Comparison of ENCODE assay signal across 8 mouse cellular contexts in the genomic region with DNA sequence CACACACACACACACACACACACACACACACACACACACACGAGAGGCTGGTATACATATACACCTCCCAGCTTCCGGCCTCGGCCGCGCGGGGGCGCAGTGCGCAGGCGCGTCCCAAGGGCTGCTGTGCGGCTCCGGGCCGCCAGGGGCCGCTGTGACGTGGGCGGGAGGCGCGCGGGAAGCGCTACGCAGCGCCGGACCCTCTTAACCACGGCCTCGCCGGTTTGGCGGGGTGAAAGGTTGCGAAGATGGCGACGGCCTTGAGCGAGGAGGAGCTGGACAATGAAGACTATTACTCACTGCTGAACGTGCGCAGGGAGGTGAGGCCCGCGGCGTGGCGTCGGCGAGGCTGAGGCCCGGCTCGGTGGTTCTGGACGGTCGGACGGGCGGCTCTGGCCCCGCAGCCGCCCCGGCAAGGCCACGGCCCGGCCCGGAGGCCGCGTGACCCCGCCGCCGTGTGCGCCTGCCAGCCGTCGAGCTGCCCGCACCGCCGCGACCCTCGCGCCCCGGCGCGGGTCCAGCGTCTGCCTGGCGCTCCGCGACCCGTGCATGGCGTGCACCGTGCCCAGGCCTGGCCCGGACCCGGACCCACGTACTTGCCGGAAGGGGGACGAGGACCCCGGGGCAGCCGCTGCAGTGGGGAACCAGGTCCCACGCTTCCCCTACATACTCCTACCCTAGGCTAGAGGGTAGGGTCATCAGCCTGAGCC. TPM values are rescaled to one million over a fixed set of nuclear protein-coding genes. Genes with fewer than 3 reads are reported as not detected.
DNase-seq lines count a peak whose midpoint lies in the region; ATAC-seq lines count a peak whose summit lies in the region.

TSS of gene Dnajc11 (plus strand) at position 187 of the 710 bp plus-strand sequence.

- H3K4me2 ChIP-seq in hindbrain, embryonic 16.5 days (ENCODE audit: low read length) = peak within 1 kb of the TSS; percentile 99

- peak within 1 kb of the TSS; percentile 90 for H3K9ac ChIP-seq in hindbrain, embryonic 16.5 days (ENCODE audit: low read depth, low read length)

- peak; percentile 92 for ATAC-seq in hindbrain, embryonic 16.5 days

- H3K9me3 ChIP-seq in hindbrain, embryonic 16.5 days (ENCODE audit: control insufficient read depth, low read length) = no peaks in the 10 kb centered on the region

- peak within 1 kb of the TSS; percentile 59 for H3K27ac ChIP-seq in hindbrain, embryonic 16.5 days (ENCODE audit: low read depth, low read length)
- peak within 1 kb of the TSS; percentile 25 for H3K27ac ChIP-seq in macrophage

- H3K79me2 ChIP-seq in macrophage (ENCODE audit: inconsistent target) = peaks cover 48% of the 10 kb centered on the region

- no peaks in the 10 kb centered on the region for H3K27me3 ChIP-seq in hindbrain, embryonic 16.5 days (replicated peaks; ENCODE audit: control insufficient read depth, insufficient read depth, low read length)

- H3K36me3 ChIP-seq in hindbrain, embryonic 16.5 days (ENCODE audit: control insufficient read depth, insufficient read depth, low read length) = no peaks in the 10 kb centered on the region
- no peaks in the 10 kb centered on the region for H3K36me3 ChIP-seq in macrophage (ENCODE audit: inconsistent target)

- WGBS in hindbrain, embryonic 16.5 days = under 1% methylated on average over 74 of the region's 83 CpGs
- under 1% methylated on average over 68 of the region's 83 CpGs for WGBS in macrophage (ENCODE audit: missing documents)

- peak within 1 kb of the TSS; percentile 99 for H3K4me3 ChIP-seq in hindbrain, embryonic 16.5 days (ENCODE audit: low read length)
- peak within 1 kb of the TSS; percentile 90 for H3K4me3 ChIP-seq in macrophage (ENCODE audit: inconsistent target)

- peak; percentile 98 for DNase-seq in T-cell, adult 2 months (ENCODE audit: low spot score)
- DNase-seq in cerebellum, postnatal 36 days = peak; percentile 91 to 92
- peak; percentile 91 for DNase-seq in gastrocnemius, adult 18-20 months (ENCODE audit: low spot score)
- DNase-seq in left cerebral cortex, adult 18-20 months (ENCODE audit: low spot score in 2 of 2) = peak; percentile 93
- DNase-seq in right cerebral cortex, adult 18-20 months = peak; percentile 94
- peak; percentile 57 for DNase-seq in urinary bladder, postnatal 10 days (ENCODE audit: low spot score)

- peaks cover 15% of the 10 kb centered on the region for H3K4me1 ChIP-seq in hindbrain, embryonic 16.5 days (ENCODE audit: control insufficient read depth, insufficient read depth, low read depth, low read length)

RNA-seq across cellular contexts. Expression of gene Dnajc11, which starts in this region (rescaled TPM):
- 10 to 100 TPM; 47.9 to 52.6 TPM for total RNA-seq in gastrocnemius, adult 18-20 months (2021)
- 78.4 and 86.9 TPM in 2 replicates for polyA plus RNA-seq in hindbrain, embryonic 16.5 days (2015; fragmentation: Nextera tagmentation; extraction: Ambion mirVana)
- total RNA-seq in left cerebral cortex, adult 18-20 months (2021) = 10 to 100 TPM; 58.6 to 61.5 TPM
- total RNA-seq in macrophage (2018; cell fraction: chromatin; rRNA removed) = 100 to 1,000 TPM in 19 of 26 experiments, 10 to 100 TPM in 7; 73.8 to 150 (median 124) TPM
- 10 to 100 TPM; 24.0 to 36.6 (median 31.0) TPM for total RNA-seq in macrophage (2018; cell fraction: cytosol; rRNA removed)
- total RNA-seq in macrophage (2018; cell fraction: nucleus; rRNA removed) = 100 to 1,000 TPM in 2 of 26 experiments, 10 to 100 TPM in 24; 44.0 to 118 (median 74.0) TPM
- polyA plus RNA-seq in macrophage (2018) = 27.8 to 45.3 TPM (median 43.7 TPM) in 3 replicates

Comparison
In these comparisons a context has a peak if more than half of its experiments do, and no peak if none do; other contexts are left out.
1. Peak in every context shown above with its lines: DNase-seq, ATAC-seq, H3K4me3 ChIP-seq and H3K27ac ChIP-seq.